Mouse (Mus musculus): Measurements from ENCODE around the gene Timm29.

Gene Timm29

DNA sequence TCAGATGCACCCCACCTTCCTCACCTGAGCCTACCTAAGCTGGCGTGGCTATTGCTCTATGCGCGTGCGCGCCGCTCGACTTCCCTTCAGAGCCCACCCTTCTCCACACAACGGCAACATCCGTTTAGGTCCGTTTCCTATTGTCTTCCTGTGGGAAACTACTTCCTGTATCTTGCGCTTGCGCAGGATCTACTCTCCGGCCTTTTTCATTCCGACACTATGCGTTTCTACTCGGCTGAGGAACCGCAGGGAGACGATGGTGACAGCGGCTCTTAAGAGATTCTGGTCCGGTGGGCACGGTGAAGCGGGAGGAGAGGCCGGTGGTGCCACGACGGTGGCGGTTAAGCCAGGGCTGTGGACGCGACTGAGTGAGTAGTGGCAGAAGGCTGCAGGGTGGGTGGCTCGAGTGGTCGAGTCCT, at the start of gene Timm29, which contains the start of gene Yipf2:
Gene Timm29, plus strand, starts transcription at position 20 of the 419 bp plus-strand sequence.
Gene Yipf2, minus strand, starts transcription at position 126 of the 419 bp plus-strand sequence.
- DNase-seq (ENCODE audit: low spot score), result peak; percentile 98

DNA sequence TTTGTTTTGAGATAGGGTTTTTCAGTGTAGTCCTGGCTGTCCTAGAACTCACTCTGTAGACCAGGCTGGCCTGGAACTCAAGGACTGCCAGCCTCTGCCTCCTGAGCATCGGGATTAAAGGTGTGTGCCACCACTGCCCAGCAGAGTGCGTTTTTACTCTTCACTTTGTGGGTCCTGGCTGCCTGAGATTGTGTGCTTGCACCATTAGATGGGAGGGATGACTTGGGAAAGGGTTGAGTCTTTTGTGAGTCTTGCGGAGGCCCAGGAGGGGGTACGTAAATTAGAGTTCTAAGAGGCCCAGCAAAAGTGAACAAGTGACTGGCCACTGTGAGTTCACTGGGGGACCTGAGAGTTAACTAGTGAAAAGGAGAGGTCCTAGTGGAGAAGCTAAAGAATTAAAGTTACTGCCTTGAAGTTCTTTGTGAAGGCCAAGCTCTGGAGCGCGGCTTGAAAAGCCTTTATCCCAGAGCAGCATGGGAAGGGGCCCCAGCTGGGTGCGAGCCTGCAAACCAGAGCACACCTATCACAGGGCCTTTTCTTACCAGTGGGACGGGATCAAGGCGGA, 47.1 kb upstream of the Timm29 start:
- DNase-seq (ENCODE audit: low spot score), result peak; percentile 83

DNA sequence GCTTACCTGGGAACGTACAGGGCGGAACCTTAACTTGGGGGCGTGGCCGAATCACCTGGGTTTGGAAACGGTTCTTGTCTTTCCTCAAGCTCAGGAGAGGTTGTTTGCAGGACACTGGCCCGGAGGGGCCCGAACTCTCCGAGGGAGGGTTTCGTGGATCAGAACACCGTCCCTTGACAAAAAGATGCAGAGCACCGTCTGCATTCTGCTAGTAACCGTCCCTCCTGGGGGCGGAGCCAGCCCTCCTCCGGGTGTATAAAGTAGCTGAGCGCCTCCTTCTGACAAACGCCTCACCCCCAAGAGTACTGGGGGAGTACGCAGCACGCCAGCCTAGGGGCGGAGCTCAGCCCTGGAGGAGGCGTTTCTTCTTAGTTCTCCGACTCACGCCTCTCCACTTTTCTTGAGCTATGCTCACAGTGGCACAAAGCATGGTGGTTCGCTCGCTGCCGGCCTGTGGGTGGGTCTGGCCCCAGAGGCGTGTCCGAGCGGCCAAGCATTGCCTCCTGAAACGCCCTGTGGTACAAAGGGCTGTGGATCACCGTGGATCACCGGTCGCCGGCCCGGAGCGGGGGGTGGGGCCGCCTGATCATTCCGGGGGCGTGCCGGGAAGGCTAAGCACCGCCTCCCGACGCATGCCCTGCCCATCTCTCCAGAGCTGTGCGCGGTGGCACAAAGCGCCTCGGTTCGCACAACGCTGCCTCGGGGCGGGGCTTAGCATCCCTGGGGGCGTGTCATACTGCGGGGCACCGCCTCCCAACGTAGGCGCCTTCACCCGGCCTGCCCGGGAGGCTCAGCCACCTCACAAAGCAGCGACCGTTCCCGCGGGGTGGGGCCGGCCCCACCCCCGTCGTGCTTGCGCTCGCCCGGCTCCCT, 46.4 kb upstream of the Timm29 start:
- DNase-seq (ENCODE audit: low spot score), result peak; percentile 99

DNA sequence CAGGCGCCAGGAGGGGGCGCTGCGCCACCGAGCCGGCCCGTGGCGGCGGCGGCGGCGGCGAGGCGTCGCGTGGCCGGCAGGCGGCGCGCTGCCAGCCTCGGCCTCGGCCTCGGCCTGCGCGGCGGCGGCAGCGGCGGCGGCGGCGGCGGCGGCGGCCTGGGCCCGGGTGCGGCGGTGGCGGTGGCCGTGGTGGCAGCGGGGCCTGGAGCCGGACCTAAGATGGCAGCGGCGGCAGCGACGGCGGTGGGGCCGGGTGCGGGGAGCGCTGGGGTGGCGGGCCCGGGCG, 45.8 kb upstream of the Timm29 start, which contains the start of gene Carm1:
Gene Carm1, plus strand, starts transcription at position 106 of the 286 bp plus-strand sequence.
- DNase-seq (ENCODE audit: low spot score), result no peak

DNA sequence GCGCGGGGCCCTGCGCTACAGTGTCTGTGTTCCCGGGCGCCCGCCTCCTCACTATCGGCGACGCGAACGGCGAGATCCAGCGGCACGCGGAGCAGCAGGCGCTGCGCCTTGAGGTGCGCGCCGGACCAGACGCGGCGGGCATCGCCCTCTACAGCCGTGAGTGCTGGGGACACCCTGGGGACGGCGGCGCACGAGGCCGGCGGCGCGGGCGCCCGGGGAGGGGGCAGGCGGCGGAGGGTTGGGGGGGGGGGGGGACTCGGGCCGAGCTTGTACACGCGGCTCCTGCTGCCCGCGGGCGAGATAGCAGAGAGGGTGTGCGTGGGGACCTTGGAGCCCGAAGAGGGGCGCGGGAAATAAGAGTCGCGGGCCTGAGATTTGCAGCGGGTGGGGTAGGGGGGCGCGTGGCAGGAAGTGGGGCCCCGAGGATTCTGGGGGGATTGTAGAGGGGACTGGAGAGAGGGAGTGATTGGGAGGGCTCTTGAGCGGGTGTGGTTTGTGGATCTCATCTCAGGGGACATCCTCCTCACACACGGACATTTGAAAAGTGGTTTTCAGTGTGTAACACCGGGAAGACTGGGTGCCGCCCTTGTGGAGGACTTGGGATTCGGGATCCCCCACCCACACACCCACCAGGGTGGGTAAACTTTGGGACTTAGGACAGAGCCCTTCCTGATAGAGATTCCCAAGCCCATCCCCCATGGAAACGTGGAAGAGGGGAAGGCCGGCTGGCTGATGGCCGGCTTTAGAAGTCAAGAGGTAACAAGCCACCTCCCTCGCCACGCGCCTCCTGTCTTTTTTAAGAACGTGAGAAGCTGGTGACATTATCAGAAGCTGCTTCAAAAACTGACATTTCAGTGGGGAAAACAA, 45.2 kb upstream of the Timm29 start:
- peak; percentile 74 for DNase-seq (ENCODE audit: low spot score)

DNA sequence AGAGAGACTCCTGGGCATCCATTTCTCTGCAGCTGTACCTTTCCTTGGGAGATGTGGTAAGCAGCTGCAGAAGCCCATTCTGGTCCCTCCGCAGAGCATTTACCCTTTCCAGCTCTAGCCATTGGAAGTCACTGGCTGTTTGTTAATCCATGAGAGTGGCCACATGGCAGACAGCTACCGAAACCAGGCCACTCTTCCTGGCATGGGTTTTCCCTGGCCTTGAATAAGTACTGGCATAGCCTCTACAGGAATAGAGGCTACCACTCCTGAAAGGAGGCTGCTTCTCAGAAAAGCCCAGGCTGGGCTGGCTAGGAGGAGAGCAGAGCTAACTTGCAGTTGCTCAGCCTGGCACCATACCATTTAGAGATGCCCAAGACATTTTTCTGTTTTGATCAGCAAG, 41.5 kb upstream of the Timm29 start:
- DNase-seq (ENCODE audit: low spot score), result no peak

DNA sequence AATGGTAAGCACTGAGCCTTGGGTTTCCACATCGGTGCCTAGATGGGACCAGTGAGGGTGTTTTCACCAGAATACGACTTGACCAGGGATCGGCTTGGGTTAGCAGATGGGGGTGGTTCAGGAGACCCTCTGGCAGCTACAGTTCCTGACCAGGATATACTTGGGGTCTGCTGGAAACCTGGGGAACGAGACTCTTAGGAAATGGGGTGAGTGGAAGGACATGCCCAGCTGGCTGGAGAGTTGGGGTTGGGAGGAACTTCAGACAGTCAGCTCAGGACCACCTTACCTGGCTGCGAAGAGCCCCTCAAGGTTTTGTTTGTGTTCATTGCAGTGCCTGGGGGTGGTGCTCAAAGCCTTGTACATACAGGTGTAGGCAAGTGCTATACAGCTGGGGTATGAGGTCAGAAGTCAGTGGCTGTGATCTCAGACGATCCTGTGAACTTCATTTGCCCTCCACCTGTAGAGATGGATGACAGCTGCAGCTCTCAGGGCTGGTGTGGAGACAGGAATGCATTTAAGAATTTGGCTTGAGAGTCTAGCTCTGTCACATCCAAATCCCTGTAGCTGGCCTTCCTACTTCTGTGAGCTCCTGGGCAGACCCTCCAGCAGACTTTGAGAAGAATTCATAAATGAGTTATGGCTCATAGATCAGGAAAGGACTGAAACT, 38.8 kb upstream of the Timm29 start:
- DNase-seq (ENCODE audit: low spot score), result no peak

DNA sequence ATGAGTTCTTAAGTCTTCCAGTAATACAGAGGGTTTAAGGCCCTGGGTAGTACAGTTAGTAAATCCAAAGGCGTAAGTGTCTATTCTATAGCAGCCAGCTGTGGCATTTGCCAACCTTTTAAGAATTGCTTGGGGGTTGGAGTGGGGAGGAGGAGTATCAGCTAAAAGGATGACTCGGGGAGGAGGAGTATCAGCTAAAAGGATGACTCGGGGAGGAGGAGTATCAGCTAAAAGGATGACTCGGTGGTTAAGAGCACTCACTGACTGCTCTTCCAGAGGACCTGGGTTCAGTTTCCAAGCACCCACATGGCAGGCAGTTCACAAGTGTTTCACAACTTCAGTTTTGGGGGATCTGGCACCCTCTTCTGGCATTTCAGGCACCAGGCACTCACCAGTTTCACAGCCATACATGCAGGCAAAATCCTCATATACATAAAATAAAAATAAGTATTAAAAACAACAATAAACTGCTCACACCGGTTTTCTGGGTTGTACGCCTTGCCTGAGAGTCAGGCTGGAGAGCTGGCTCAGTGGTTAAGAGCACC, 37.3 kb upstream of the Timm29 start:
- no peak for DNase-seq (ENCODE audit: low spot score)

DNA sequence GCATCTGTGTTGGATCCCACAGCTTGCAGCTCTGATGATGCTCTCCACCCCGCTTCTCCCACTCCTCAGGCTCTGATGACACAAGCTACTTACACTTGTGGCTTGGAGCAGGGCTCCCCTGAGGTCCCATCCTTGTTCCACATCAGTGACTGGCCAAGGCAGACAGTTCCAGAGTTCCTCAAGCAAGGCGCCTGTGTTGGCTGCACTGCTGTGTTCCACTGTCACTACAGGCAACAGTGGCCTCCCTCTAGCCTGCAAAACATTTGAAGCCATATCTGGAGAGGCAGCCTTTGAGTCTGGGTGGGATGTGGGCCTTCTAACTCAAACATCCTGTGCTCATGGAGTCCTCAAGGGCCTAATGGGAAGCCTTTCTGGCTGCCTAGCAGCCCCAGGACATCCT, 35.5 kb upstream of the Timm29 start:
- no peak for DNase-seq (ENCODE audit: low spot score)

DNA sequence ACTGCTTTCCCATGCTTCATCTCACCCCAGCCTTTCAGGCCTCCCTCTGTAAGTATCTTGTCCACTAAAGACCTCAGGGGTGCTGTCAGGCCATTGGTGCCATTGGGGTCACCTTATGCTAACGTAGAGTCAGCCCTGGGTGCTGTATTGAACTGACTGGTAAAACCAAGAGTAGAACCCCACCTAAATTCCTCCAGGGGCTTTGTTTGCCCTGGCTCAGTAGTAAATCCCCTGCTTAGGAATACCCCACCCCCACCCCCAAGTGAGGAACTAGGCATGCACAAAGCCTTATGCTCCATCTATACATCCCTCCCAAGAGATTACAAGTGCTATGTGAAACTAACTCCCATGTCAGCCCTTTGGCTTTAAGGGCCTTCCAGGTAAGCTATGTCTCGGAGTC, 35.0 kb upstream of the Timm29 start:
- DNase-seq (ENCODE audit: low spot score), result no peak

DNA sequence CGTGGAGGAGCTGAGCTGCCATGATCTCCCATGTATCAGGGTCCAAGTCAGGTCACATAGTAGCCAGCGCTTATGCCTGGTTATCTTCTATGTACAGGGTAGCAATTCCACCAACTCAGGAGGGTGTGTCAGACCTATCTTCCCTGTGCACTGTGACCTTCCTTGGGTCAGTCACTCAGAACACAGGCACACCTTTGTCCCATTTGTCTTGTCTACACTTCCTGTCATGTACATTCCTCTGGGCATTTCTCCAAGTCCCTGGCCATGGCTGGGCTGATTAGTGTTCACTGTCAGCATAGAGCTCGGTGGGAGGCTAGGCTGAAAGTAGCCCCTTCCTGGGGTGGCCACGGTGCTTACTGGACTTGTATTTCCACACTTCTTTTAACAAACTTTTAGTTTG, 34.2 kb upstream of the Timm29 start:
- peak; percentile 20 for DNase-seq (ENCODE audit: low spot score)

DNA sequence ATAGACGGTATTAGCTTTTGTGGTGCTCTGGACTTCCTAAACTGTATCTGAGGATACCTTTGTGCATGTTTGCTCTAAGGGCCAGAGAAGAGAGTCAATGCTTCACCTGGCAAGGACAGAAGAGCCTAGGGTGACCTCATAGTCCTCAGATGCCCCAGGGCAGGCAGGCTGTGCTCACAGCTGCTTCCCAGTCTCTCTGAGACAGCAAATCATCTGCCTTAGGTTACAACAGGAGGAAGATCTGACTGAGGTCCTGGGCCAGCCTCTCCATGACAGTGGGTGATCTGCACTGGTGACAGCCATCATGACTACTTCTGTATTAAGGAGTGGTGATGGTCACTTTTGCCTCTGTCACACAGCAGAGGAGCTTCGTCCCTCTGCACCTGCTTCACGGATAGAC, 33.4 kb upstream of the Timm29 start:
- no peak for DNase-seq (ENCODE audit: low spot score)

DNA sequence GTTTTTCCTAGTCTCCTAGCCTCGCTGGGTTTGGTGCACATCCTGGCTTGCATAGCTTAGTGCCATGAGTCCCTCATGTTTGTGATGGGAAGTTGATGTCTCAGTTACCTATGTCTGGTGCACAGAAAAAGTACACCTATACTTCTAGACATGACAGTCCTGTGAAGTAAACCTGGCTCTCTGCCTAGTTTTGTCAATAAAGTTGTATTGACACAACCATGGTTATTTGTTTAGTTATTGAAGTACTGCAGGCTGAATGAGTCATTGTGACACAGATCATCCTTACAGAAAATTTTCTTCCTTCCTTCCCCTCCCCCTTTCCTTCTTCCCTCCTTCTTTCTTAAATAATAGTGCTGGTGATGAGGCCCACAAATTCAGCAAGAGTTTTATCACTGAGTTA, 28.1 kb upstream of the Timm29 start:
- DNase-seq (ENCODE audit: low spot score), result no peak

DNA sequence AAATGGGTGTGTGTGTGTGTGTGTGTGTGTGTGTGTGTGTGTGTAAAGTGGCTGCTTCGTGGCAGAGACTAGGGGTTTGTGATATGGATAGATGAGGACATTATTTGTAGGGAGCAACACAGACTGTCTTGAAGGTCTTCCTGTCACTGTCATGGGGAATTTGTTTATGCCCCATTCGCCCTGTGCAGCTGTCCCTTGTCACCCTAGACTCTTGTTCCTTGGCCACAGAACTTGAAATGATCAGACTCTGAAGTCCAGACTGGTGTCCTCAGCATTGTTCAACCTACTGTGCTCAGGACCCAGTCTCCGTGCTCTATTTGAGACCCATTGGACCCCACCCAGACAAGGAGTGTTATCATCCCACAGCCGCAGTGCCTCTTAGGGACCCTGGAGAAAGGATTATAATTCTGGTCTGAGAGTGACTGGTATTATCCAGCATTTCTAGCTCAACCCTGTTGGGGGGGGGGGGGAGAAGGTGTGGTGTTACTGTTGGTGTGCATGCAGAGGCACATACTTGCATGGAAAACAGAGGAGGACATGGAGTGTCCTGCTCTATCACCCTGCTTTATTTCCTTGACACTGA, 27.4 kb upstream of the Timm29 start:
- DNase-seq (ENCODE audit: low spot score), result no peak

DNA sequence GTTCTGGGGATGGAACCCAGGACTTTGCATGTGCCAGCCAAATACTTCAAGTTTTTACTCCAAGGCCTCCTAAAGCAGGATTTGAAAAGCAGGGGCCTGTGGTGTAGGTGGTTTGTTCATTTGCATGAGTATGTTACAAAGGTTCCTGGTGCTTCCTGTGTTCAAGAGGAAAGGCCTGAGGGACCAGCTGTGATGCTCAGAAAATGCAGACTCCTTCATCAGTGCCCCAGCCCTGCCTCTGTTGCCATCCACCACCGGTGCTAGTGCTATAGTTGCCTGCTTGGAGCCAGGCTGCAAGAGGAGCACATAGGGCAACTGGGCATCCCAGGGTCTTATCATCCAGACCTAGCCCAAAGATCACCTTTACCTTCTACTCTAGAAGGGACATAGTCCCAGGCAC, 26.0 kb upstream of the Timm29 start:
- no peak for DNase-seq (ENCODE audit: low spot score)

DNA sequence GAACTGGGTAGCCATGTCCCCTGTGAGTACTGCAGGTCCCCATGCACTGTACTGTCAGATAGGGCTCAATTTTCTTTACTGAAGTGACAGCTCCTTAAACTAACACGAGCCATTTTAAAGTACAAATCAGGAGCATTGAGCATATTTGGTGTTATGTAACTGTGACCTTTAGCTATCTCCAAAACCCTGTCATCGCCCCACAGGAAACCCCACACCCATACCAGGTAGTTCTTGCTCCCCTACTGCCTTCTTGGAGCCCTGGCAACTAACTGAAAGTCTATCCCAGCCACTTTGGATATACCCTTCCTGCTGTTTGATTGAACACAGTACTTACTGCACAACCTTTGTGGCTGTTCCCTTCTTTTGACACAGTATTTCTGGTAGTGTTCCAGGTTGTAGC, 25.5 kb upstream of the Timm29 start:
- DNase-seq (ENCODE audit: low spot score), result no peak

DNA sequence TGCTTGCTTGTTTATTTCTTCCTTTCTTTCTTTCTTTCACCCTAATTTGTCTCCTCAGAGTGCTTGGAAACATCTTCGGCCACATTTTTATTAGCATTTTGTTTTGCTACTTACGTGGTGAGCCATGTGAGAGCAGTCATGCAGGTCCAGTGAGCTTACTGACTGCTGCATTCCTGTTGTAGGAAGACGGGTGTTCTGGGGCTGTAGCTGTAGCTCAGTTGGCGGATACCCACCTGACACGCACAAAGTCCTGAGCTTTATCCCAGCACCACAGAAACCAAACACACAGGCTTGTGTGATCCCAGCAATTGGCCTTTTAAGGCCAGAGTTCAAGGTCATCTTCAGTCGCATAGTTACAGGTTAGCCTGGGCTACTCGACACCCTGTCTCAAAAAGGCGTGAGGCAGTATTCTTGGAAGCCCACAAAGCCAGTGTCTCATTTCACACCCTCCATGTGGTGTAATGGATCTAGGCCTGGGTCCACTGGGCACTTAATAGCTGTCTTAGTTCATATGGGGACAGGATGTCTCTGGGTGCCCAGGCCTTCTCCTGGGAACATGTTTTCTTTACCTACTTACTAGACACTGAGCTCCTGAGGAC, 23.8 kb upstream of the Timm29 start:
- DNase-seq (ENCODE audit: low spot score), result no peak

DNA sequence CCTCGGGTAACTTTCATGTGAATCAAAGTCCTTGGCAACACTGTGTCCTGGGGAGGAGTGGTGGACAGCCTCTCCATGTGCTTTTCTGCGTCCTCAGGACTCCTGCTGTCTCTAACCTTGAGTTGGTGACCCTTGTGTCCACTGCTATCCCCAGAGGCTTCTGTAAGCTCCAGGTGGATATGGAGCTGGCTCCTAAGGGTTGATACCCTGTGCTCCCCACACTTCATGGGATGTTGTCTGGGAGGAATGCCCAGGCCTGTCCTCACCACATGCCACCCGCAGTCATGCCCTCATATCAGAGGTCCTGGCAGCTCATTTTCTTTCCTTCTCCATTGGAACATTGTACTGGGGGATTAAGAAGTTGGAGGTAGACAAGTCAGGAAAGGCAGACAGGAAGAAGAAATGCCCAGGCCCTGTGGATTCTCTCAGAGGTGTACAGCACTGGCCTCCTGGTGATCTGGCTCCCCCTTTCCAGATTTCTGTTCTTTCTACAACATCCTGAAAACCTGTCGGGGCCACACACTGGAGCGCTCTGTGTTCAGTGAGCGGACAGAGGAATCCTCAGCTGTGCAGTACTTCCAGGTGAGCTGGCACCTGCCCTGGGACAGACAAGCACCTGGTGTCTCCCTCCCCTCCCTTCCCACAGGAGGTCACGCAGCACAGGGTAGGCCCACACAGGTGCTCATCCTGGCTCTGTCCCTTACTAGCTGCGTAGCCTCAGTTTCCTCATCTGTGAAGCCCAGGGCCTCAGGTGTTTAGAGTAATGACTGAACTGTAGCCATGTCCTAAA, 18.3 kb upstream of the Timm29 start:
- no peak for DNase-seq (ENCODE audit: low spot score)

DNA sequence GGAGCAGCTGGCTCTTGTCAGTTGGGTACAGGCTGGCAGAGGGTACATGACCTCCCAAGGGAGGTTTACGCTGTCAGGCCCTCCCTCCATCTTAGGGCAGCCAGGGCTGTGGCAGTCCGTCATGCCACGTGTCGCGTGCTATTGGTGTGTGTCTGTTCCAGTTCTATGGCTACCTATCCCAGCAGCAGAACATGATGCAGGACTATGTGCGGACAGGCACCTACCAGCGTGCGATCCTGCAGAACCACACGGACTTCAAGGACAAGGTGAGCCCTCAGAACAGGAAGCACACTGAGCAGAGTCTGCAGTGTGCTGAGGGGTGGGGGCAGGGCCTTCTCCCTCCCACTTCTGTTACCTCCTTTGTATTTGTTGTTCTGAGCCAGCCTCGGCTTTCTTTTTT, 17.3 kb upstream of the Timm29 start:
- DNase-seq (ENCODE audit: low spot score), result no peak

DNA sequence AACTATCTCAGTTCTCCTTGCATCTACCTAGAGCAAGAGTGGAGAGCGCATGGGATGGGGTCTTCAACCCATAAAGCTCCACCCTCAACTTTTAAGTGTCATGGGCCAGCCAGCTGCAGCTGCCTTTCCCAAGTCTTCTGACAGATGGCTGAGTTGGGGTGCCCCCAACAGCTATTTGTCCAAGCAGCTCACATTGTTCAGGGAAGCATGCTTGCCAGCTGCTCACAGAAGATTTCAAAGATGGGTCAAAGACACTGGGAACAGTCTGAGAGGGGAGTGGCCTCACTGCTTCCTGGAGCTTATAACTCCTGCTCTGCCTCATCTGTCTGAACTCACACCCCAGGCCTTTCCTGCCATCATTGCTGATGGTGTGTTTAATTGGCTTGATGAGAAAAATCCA, 16.2 kb upstream of the Timm29 start:
- no peak for DNase-seq (ENCODE audit: low spot score)
